ENCODE assay signal across 23 mouse cellular contexts in the genomic region with DNA sequence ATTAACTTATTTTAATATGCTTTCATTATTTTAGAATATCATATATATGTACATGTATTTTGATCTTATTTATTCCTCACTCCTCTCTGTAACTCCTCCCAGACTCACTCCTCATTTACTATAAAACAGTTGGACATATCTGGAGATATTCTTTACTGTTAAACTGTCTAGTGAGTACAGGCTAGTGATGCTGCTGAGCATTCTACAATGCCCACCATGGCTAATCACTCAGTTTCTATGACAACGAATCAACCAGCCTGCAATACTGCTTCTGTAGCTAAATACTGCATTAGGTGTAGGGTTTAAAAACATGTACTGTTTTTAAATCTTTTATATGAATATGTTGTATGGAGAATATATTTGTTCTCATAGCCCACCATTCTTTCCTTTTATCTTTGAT. TPM values are rescaled to one million over a fixed set of nuclear protein-coding genes. Genes with fewer than 3 reads are reported as not detected.
"Had no signal": no experiment of that assay in that cellular context is flagged by ENCODE, and none has a peak within 500 bp of the region (broad histone marks: within the 10 kb centered on the region; RNA-seq: fewer than 3 reads in every experiment).

No protein-coding gene starts in this region.

- H3K4me1 ChIP-seq: heart, embryonic 13.5 days; heart, embryonic 15.5 days; hindbrain, embryonic 13.5 days; limb, embryonic 13.5 days; limb, embryonic 15.5 days; liver, embryonic 12.5 days had no signal

- H3K27ac ChIP-seq: heart, adult 2 months; heart, embryonic 13.5 days; heart, embryonic 15.5 days; hindbrain, embryonic 13.5 days; layer of hippocampus, adult 2 months; limb, embryonic 13.5 days; limb, embryonic 15.5 days; liver, embryonic 12.5 days had no signal

- H3K27me3 ChIP-seq: heart, embryonic 13.5 days; heart, embryonic 15.5 days; limb, embryonic 13.5 days; limb, embryonic 15.5 days; liver, embryonic 12.5 days had no signal

- H3K4me2 ChIP-seq: heart, embryonic 11.5 days; heart, embryonic 13.5 days; heart, embryonic 15.5 days; hindbrain, embryonic 13.5 days; limb, embryonic 13.5 days; limb, embryonic 15.5 days; liver, embryonic 12.5 days had no signal

- H3K36me3 ChIP-seq: heart, embryonic 13.5 days; heart, embryonic 15.5 days; hindbrain, embryonic 13.5 days; limb, embryonic 13.5 days; limb, embryonic 15.5 days; liver, embryonic 12.5 days had no signal

- ATAC-seq: hindbrain, embryonic 16.5 days; intestine, embryonic 16.5 days; liver, embryonic 12.5 days had no signal

- H3K9ac ChIP-seq: heart, embryonic 13.5 days; heart, embryonic 15.5 days; hindbrain, embryonic 13.5 days; limb, embryonic 13.5 days; limb, embryonic 15.5 days; liver, embryonic 12.5 days had no signal

- H3K4me3 ChIP-seq: heart, adult 2 months; heart, embryonic 13.5 days; heart, embryonic 15.5 days; hindbrain, embryonic 13.5 days; layer of hippocampus, adult 2 months; limb, embryonic 13.5 days; limb, embryonic 15.5 days; liver, embryonic 12.5 days had no signal

- DNase-seq: gastrocnemius, postnatal 14 days; gastrocnemius, postnatal 36 days; heart, adult 11 months; heart, adult 2 months; heart, postnatal 14 days; heart, postnatal 36 days; kidney, adult 18-20 months; kidney, adult 8-10 months; kidney, postnatal 10 days; kidney, postnatal 25 days; kidney, postnatal 4 days; left cerebral cortex, postnatal 4 days had no signal

- H3K9me3 ChIP-seq: heart, embryonic 13.5 days; heart, embryonic 15.5 days; hindbrain, embryonic 13.5 days; limb, embryonic 13.5 days; limb, embryonic 15.5 days; liver, embryonic 12.5 days had no signal

RNA-seq across cellular contexts. Expression of a gene that starts 27.9 kb away (rescaled TPM):
- total RNA-seq: hematopoietic stem cell, adult 5-6 weeks had no signal

RNA-seq across cellular contexts. Expression of a gene that starts 29.2 kb away (rescaled TPM):
- total RNA-seq: hematopoietic stem cell, adult 5-6 weeks had no signal
